Mouse (Mus musculus): Measurements from ENCODE around the gene Rem2. TPM values are rescaled to one million over a fixed set of nuclear protein-coding genes. Genes with fewer than 3 reads are reported as not detected.
A peak's percentile ranks its signal among the peaks of the same experiment; 100 is the strongest.

The Rem2 gene
- total RNA-seq, 2 experiments from 2014 or later = not detected

DNA sequence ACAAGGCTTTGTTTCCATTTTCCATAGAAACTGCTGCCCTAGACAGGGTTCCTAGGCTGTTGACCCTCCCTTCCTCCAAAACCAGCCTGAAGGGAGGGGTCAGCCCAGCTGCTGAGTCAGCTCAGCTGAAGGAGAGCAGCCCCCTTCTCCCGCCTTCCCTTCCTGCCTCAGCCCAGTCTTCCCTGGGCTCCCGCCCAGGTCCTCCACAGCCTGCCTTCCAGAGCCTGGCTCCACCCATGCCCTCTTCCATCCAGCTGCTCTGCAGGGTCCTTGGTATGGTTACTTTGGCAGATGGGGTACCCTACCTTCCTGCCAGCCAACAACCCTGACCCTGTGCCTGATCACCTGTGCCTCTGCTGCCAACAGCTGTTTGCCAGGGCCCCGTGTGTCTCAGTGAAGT lies 32.7 kb upstream of the Rem2 start:
- no peak for ATAC-seq (replicated peaks; ENCODE audit: low FRiP score, poor library complexity, severe bottlenecking)

DNA sequence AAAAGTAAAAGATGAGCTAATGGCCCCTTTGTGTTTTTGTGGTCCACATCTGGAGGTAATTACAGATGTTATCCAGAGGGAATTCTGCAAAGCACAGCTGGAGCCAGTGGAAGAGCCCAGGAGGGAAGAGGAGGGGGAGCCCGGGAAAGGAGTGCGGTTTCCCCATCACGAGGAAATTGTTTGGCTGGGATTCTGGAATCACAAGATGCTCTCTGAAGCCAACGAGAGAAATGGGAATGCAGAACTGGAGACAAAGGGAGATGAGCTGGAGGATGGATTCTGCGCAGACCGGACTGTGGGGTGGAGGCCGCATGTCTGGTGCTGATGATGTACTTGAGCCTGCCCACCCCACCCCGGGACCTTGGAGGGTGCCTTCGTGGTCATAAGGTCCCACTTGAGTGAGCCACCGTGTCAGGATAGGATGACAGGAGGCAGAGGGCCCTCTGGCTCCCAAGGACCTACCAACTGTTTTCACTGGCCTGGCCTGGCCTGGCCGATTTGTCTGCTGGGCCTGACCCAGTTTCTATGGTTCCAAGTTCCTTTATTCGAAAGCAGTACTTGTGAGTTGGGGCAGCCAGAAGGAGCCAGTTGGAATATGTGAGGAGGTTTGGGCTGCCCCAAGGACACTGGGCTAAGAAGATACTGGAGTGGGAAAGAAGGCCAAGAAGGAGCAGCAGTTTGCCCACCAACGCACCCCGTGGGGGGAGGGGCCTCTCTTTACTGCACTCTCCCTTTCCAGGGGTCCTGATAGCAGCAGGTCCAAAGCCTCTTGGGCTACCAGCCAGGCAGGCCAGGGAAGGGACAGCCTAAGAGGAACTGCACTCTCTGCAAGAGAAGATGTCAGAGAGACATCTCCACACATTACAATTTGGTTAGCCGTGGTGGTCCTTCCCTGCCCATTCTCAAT lies 31.9 kb upstream of the Rem2 start:
- no peak for ATAC-seq (replicated peaks; ENCODE audit: low FRiP score, poor library complexity, severe bottlenecking)

DNA sequence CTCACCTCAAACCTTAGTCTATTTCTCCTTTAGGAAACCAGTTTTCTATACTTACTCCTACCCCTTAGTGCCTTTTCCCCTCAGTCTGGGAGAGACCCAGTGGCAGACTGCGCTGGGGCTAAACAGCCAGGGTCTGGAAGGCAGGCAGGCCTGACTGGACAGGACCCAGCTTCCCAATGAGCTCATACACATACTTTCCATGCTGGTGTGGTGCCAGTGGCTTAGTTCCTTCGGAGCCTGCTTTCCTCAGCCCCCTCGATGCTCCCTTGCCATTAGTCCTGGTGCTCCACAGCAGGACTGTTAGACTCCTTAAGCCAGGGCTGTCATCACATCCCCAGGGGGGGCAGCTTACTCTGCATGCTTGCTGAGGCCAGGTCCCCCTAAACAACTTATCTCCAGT lies 30.4 kb upstream of the Rem2 start:
- no peak for ATAC-seq (replicated peaks; ENCODE audit: low FRiP score, poor library complexity, severe bottlenecking)

DNA sequence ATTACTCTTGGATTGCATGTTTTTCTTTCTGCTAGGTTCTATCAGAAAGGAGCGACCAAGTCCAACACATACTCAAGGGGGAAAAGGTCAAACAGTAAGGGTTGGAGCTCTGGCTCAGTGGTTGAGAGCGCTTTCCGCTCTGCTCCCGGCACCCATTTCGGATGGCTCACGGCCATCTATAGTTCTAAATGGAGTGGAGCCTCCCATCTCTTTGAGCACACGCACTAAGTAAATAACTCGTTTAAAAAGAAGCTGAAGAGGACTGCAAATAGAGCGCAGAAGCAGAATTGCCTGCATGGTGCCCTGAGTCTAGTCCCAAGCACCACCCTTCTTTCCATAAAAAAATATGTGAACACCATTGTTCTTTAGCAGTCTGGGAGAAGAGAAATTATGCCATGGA lies 22.3 kb upstream of the Rem2 start:
- ATAC-seq (replicated peaks; ENCODE audit: low FRiP score, poor library complexity, severe bottlenecking) = no peak

DNA sequence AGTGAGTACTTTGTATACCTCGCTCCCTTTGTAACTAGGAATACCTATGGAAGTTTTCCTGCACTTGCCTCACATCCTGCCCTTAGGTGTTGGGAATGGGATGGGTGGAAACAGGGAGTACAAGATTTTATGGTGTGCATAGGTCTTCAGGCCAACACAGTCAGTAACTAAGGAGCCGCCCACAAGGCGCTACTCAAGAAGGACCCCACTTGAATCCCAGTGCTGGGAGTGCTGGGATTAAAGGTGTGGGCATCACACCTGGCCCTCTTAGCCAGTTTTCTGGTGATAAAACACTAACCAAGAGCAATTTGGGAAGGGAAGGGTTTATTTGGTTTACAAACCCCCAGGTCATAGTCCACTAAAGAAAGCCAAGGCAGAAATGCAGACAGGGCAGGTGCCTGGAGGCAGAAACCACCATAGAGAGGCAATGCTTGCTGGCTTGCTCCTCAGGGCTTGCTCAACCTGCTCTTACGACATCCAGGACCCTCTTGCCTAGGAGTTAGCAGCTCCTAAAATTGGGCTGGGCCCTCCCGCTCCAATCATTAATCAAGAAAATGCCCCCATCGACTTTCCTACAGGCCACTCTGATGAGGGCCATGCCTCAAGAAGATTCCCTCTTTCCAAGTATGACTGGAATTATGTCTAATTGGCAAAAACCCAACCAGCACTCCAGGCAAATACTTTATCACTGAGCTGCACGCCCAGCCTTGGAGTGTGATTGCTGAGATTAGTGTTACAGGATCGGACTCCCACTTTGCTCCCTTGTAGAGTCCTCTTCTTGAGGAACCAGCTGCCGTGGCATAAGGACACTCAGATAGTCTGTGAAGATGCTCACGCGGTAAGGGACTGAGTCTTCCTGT lies 21.0 kb upstream of the Rem2 start:
- ATAC-seq (replicated peaks; ENCODE audit: low FRiP score, poor library complexity, severe bottlenecking) = no peak

DNA sequence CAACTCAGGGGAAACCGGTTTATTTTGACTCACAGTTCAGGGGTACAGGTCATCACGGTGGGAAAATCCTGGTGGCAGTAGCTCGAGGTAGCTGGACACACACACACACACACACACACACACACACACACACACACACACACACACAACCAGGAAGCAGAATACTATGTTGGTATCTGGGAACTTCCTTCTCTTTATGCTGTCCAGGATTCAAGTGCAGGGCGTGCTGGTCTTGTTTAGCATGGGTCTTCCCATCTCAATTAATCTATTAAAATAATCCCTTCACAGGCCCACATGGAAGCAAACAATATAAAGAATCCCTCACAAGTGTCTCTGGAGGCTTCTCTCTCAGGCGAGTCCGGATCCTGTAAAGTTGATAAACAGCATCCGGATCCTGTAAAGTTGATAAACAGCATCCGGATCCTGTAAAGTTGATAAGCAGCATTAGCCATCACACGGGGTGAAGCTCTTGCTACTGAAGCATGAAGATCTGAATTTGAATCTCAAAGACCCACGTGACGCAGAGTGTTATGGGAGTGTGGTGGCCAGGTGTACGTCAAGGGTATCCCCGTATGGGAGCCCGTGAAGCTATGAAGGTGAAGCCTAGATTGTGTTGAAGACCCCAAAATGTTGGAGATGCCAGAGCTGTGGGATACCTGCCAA lies 17.9 kb upstream of the Rem2 start:
- ATAC-seq (replicated peaks; ENCODE audit: low FRiP score, poor library complexity, severe bottlenecking) = no peak

DNA sequence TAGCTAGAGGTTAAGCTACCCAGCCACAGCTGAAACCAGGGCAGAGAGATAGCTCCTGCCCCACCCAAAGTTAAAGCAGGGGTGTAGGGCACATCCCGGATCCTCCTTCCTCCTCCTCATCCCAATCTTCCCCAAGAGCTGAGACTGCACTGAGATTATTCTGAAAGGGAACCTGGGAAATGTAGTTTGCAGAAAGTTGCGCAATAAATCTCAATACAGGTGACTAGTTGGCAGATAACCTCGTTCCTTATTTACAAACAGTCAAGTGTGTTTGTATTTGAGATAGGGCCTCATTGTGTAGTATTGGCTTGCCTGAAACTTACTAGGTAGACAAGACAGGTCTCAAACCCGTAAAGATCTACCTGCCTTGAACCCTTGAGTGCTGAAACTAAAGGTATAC lies 13.8 kb upstream of the Rem2 start:
- ATAC-seq (replicated peaks; ENCODE audit: low FRiP score, poor library complexity, severe bottlenecking) = no peak

DNA sequence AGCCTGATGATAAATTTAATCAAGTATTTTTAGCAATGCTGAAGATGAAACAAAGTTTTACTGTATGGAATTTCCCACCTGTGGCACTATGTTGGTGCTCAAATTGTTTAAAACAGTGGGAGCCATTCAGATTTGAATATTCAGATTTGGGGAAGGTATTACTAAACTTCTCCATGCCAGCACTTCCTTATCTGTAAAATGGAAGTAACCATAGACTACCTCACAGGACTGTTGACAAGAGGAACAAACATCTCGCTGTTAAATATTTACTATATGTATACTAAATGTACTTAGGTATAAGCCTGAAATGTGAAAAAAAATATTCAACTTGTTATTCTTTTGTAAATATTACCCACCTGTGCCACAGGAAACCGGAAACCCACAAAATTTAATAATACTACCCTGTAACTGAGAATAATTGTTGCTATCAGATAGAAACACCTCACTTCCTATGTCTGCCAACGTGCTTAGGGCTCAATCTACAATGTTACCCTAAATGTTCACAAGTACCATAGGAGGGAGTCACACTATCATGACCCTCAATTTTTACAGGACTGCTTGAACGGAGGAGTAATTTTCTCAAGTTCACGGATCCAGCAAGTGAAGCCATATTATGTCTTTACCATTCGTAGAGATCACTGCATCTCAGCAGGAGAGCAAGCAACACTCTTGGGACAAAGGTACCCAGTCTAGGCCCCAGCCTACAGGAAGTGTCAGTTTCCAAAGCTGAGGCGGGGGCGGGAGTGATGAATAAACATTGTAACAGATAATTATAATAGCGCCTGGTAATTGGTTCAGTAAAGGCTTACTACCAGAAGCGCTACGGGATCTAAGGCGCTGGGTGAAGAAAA lies 12.6 kb upstream of the Rem2 start:
- ATAC-seq (replicated peaks; ENCODE audit: low FRiP score, poor library complexity, severe bottlenecking) = peak; percentile 21

DNA sequence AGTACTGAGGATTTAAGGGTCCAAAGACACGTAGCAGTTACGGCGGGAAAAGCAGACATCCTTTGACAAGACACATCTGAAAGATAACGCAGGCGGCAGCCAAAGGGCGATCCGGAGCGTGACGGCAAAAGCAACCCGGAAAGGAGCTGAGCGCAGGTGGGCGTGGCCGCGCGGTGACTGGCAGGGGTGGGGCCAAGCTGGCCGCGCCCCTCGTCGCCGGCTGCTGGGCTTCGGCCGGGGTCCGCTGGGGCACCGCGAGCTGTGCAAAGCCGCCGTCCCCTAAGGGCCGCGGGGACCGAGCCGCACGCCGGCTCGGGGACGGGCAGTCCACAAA lies 12.0 kb upstream of the Rem2 start, which contains the start of gene Lrp10:
Lrp10 (plus strand) TSS at position 179 of the 334 bp plus-strand sequence.
- ATAC-seq (replicated peaks; ENCODE audit: low FRiP score, poor library complexity, severe bottlenecking) = peak; percentile 89

DNA sequence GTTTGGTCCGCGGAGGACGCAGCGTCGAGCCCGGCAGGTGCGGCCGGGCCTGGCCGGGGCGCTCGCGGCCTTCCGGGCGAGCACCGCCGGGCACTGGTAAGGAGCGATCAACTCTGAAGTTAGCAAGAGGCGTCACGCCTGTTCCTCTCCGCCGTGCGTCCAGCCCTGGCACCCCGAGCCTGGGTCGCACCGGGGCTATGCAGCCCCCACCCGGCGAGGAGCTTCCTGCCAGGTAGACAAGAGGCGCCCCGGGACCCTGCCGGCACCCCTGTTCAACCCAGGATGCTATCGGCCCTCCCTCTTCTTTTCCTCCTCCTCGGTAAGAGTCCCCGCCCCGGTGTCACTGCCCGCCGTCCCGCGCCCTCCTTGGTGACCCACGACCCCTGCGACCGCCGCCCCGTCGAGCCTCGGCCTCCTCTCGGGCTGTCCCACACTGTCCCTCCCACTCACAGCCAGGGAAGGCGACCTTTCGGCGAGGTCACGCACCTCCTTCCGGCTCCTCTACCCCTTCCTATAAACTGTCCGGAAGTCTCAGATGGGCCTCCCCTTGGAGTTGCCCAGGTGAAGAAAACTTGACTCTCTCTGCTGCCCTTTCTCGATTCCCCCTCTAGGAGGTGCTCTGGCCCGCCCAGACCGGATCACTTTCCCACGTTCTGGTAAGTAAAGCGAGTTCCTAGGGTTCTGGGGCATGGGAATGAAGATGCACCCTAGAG lies 11.5 kb upstream of the Rem2 start:
- peak; percentile 85 for ATAC-seq (replicated peaks; ENCODE audit: low FRiP score, poor library complexity, severe bottlenecking)

DNA sequence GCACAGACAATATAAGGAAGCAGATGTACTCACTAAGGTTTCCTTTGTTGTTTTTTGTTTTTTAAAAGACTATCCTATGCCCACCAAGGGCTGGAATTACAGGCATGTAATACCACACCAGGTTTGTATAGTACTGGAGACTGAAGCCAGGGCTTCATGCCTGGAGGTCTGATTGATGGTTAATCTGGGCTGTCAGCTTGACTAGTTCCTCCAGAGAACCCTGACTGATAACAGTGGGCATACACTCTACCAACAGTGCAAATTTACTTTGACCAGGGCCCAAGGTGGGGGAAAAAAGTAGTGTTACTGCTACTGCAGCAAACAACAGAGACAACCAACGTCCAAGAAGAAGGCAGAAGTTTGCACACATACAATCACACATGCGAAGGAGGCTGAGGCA lies 4.4 kb upstream of the Rem2 start:
- no peak for ATAC-seq (replicated peaks; ENCODE audit: low FRiP score, poor library complexity, severe bottlenecking)

DNA sequence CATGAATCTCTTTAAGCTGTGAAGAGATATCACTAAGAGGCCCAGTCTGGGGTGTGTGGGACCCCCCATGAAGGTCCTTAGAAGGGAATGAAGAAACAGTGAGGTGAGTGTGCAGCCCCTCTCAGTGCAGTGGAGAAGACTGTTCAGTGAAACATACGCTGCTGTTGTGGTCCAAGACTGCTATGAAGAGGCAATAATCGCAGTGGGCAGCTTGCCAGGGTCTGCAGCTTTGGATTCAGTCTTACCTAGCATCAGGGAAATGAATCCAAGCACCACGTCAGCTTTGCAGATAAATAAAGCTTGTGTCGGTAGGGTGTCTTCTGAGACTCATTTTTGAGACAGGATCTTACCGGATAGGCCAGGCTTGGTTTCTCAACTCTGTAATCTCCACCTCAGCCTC lies 3.2 kb upstream of the Rem2 start:
- no peak for ATAC-seq (replicated peaks; ENCODE audit: low FRiP score, poor library complexity, severe bottlenecking)

DNA sequence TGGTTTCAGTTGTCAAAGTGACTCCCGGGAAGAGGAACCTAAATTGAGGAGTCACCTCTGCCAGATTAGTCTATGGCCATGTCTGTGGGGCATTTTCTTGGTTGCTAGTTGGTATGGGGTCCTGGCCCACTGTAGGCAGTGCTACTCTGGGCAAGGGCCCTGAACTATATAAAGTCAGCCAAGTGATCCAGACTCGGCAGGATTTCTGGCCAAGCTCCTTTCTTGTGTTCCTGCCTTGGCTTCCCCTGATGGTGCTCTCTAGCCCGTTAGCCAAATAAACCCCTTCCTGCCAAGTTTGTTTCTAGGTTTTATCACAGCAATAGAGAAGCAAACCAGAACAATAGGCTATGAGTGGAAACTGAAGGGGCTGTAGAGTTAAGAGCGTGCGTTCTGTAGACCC lies 1.2 kb upstream of the Rem2 start:
- ATAC-seq (replicated peaks; ENCODE audit: low FRiP score, poor library complexity, severe bottlenecking) = no peak

DNA sequence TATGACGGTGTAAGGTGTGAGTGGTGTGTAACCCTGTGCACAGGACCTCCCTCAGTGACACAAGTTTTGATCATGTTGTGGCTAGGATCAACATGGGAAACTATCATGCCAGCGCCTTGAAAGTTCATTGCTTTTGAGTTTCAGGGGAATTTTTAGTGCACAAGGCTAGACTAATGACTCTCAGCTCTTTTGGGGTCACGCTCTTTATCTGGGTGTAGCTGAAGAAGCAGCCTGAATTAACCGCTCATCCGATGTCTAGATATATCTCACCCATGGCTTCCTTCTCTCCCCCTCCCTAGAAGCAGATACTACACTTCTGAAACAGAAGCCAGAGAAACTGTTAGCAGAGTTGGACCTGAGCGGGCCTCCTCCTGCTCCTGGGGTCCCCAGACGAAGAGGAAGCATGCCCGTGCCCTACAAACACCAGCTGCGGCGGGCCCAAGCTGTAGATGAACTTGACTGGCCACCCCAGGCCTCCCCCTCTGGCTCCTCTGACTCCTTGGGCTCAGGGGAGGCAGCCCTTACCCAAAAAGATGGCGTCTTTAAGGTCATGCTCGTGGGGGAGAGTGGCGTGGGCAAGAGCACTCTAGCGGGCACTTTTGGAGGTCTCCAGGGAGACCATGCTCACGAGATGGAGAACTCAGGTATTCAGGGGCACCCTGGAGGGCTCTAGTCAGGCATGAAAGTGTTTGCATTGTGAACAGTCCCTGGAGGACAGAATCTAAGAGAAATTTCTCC lies 1.4 kb downstream of the Rem2 start:
- ATAC-seq (replicated peaks; ENCODE audit: low FRiP score, poor library complexity, severe bottlenecking) = no peak

DNA sequence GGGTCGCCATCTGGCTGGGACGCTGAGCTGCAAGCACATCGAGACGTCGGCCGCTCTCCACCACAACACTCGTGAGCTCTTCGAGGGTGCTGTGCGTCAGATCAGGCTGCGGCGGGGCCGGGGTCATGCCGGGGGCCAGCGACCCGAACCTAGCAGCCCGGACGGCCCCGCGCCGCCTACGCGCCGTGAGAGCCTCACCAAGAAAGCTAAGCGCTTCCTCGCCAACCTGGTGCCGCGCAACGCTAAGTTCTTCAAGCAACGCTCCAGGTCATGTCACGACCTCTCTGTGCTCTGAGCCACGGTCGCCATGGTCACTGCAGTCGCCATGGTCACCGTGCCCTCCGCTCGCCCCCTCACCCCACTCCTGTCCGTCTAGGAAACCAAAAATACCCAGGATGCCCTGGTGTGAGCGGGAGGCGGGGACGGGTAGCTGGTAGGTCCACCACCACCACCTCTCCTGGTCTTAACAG lies 3.6 kb downstream of the Rem2 start:
- ATAC-seq (replicated peaks; ENCODE audit: low FRiP score, poor library complexity, severe bottlenecking) = no peak

DNA sequence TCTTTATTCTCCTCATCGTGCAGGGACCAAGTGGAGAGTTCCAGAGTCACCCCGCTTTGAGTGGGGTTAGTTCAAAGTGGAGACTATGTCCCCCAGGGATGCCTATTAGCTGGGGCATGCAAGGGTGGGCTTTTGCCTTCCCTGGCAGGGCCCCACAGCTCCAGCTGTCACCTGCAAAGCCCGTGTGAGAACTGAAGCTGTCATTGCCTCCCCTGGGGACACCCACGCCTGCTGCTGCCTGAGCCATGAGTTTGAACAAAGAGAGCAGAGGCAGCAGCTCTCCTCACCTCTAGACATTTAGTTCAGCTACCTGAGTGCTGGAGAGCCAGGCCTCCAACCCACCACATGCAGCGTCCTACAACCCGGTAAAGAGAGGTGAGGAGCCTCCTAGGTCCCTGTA lies 4.8 kb downstream of the Rem2 start:
- ATAC-seq (replicated peaks; ENCODE audit: low FRiP score, poor library complexity, severe bottlenecking) = no peak

DNA sequence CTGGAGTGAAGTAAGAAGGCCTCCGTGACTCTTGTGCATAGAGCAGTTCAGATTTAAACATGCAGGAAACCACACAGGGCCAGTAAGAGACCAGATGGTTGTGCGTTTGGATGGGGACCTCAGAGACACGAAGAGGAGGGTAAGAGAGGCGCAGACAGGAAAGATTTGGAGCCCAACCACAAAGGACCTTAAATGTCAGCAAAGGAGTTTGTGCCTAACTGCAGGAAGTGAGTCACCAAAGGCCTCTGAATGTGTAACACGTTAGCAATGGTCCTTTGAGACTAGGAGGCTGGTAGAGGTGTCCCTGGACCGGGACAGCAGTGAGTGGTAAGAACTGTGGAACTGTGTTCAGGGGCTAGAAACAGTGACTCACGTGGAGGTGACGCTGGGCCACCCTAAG lies 5.5 kb downstream of the Rem2 start:
- no peak for ATAC-seq (replicated peaks; ENCODE audit: low FRiP score, poor library complexity, severe bottlenecking)

DNA sequence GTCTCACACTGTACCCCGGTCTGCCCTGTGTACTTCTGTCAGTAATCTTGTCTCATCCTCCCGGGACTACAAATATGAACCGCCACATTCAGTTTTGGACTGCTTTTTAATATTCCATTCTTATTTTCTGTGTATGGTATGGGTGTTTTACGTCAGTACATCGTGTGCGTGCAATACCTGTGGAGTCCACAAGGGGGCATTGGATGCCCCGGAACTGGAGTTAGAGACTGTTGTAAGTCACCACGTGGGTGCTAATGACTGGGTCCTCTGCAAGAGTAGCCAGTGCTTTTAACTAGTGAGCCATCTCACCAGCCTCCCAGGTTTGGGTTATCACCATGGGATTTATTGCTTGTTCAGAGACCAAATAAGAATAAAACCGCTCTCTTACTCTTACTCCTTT lies 6.6 kb downstream of the Rem2 start:
- peak; percentile 74 for ATAC-seq (replicated peaks; ENCODE audit: low FRiP score, poor library complexity, severe bottlenecking)
